Mouse (Mus musculus) forebrain, embryonic 11.5 days (tissue): ENCODE measurements around the gene Ugt2a1. TPM values are rescaled to one million over a fixed set of nuclear protein-coding genes. Genes with fewer than 3 reads are reported as not detected.
"Not testable (repeated sequence)": the region's sequence is repeated elsewhere in the genome, so short reads cannot be mapped to it uniquely, and the experiment has no call there.

ENCODE experiments used
- ATAC-seq: fragments of 200-750 bp; cut with Nextera tagmentation; replicated peaks from 2 replicates; pipeline ENCODE4 v1.8.0; 2017; ENCODE audit warnings: moderate TSS enrichment; ENCODE audit not compliant: low FRiP score
- DNase-seq: peaks from one replicate; pipeline ENCODE4 v3.0.0-alpha.2; 2017; ENCODE audit warnings: low spot score
- H3K27ac ChIP-seq: fragments of 300-500 bp; sonication (generic); 2 replicates; pipeline ENCODE4 v1.5.1; 2014; ENCODE audit warnings: low read depth, low read length
- H3K27me3 ChIP-seq: fragments of 300-500 bp; sonication (generic); 2 replicates; pipeline ENCODE4 v1.6.1; 2014; ENCODE audit warnings: mild to moderate bottlenecking, low read length, mixed read lengths; ENCODE audit not compliant: control insufficient read depth, insufficient read depth
- H3K36me3 ChIP-seq: fragments of 300-500 bp; sonication (generic); 2 replicates; pipeline ENCODE4 v1.6.1; 2014; ENCODE audit warnings: mild to moderate bottlenecking, low read length, moderate library complexity, mixed read lengths; ENCODE audit not compliant: control insufficient read depth, insufficient read depth
- H3K4me1 ChIP-seq: fragments of 300-500 bp; sonication (generic); replicated peaks from 2 replicates; pipeline ENCODE4 v1.6.1; 2014; ENCODE audit warnings: low read length, mixed read lengths; ENCODE audit not compliant: control insufficient read depth, insufficient read depth
- H3K4me2 ChIP-seq: fragments of 300-500 bp; sonication (generic); 2 replicates; pipeline ENCODE4 v1.6.1; 2014; ENCODE audit warnings: low read depth, mild to moderate bottlenecking, low read length, moderate library complexity, mixed read lengths; ENCODE audit not compliant: severe bottlenecking
- H3K4me3 ChIP-seq: fragments of 300-500 bp; sonication (generic); 2 replicates; pipeline ENCODE4 v1.5.1; 2014; ENCODE audit warnings: low read depth, low read length
- H3K9ac ChIP-seq: fragments of 300-500 bp; sonication (generic); 2 replicates; pipeline ENCODE4 v1.6.1; 2014; ENCODE audit warnings: low read length
- H3K9me3 ChIP-seq: fragments of 300-500 bp; sonication (generic); 2 replicates; pipeline ENCODE4 v1.6.1; 2016; ENCODE audit warnings: low read length, mixed read lengths; ENCODE audit not compliant: control insufficient read depth
- WGBS: fragments of 180-500 bp; shearing (Covaris S2); extraction: QIAGEN DNeasy Blood & Tissue Kit; methylation state at CpG from one replicate; pipeline ENCODE4 v1.1.7; 2014; 5-methylcytosine and 5-hydroxymethylcytosine counted together
- polyA plus RNA-seq: library from polyadenylated mRNA; unstranded; fragments of >200 nt; fragmentation: Nextera tagmentation; extraction: Ambion mirVana; gene quantifications from 2 replicates; pipeline ENCODE4 v1.2.1, GENCODE M21; 2014

The Ugt2a1 gene
- polyA plus RNA-seq, 1 experiment from 2014 or later = 0.59 TPM

GRCm38 (mm10) chr5:87486706-87487105, 4.0 kb downstream of the Ugt2a1 start, which contains the start of gene Gm43638:
Gm43638 (minus strand) TSS chr5:87486806.
- WGBS = 89% methylated on average over 1 of the region's 1 CpGs
- H3K27ac ChIP-seq, H3K9ac ChIP-seq, H3K36me3 ChIP-seq, H3K9me3 ChIP-seq, H3K4me3 ChIP-seq, ATAC-seq, H3K4me1 ChIP-seq, H3K27me3 ChIP-seq, DNase-seq, H3K4me2 ChIP-seq: not testable (repeated sequence)

DNA sequence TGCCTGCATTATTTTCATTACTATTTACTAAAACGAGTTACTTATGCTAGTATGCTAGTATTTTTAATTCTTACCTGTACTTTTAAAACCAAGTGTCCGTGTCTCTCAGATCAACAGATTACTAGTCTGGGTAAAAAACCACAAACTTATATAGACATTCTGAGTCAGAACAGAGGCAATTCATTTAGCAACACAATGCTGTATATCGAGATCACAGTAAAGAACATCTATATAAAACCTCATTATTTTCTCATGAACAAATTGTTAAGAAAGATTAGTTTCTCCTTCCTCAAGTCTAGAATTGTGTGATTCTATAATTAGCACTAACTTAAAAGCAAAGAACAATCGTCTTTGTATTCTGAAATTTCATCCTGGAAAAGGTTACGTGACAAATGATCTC, 8.5 kb downstream of the Ugt2a1 start, which contains the start of gene Ugt2a2:
Gene Ugt2a2, minus strand, starts transcription at position 101 of the 400 bp plus-strand sequence.
- Histone ChIP-seq H3K27ac (no peak within 1 kb of the TSS), H3K4me2 (no peak within 1 kb of the TSS), H3K27me3 (no peaks in the 10 kb centered on the region), H3K9ac (no peak within 1 kb of the TSS), H3K9me3 (no peaks in the 10 kb centered on the region), H3K4me1 (no peaks in the 10 kb centered on the region), H3K36me3 (no peaks in the 10 kb centered on the region), H3K4me3 (no peak within 1 kb of the TSS)
- 80% methylated on average over 5 of the region's 5 CpGs for WGBS
- DNase-seq (no peak), ATAC-seq (no peak)

GRCm38 (mm10) chr5:87458810-87459209, 31.9 kb downstream of the Ugt2a1 start:
- peak; percentile 63; the same call in 1 of the 2 replicates for ATAC-seq
- no peak overlapping the region for H3K4me2 ChIP-seq
- H3K36me3 ChIP-seq = no peaks in the 10 kb centered on the region
- no peak overlapping the region for H3K27ac ChIP-seq
- H3K9ac ChIP-seq = no peak overlapping the region
- no peak overlapping the region for H3K4me3 ChIP-seq
- no peaks in the 10 kb centered on the region for H3K4me1 ChIP-seq
- no peak for DNase-seq
- no peaks in the 10 kb centered on the region for H3K27me3 ChIP-seq
- WGBS = 17% methylated on average over 1 of the region's 1 CpGs
- no peaks in the 10 kb centered on the region for H3K9me3 ChIP-seq

DNA sequence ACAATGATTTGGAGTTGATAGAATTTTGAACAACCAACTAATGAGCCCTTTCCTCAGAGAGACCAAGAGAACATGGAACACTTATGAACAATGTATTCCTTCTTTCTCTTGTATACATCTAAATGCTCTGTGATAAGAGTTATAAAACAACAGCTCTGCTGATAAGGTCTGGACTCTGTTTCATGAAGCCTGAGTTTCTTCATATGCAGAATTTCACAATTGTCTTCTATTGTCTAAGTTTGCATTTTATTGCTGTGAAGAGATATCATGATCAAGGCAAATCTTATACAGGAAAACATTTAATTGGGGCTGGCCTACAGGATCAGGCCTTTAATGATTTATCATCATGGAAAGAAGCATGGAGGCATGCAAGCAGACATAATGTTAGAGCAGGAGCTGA, 33.0 kb downstream of the Ugt2a1 start:
- no peak for ATAC-seq
- DNase-seq = no peak
- no peaks in the 10 kb centered on the region for H3K27me3 ChIP-seq

DNA sequence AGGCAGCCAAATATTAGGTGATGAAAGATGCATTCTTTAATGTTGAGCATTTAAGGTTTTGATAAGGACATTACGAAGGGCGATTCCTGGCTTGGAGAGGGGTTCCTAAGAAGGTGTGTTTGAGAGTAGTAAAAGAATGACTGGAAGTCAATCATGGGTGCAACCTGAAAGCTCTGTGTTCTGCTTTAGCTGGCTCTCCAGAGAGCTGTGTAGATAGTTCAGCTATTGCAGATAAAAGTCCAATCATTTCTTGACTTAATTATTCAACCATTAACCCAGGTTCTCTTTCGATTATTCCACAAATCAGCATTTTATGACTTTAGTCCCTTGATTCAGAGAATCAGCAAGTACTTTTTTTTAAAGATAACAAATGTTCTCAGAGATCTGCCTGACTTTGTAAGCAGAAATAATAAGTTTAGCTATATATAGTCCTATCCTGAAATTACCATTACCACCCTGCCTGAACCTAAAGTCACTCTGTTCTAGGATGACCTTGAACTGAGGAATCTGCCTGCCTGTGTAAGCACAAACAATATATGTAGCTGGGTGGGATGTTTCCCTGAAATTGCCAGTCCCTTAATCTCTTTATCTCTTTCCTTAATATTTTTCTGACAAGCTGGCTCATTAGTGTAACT, 34.3 kb downstream of the Ugt2a1 start:
- Histone ChIP-seq H3K27me3 (no peaks in the 10 kb centered on the region), H3K4me3 (no peak overlapping the region), H3K4me2 (no peak overlapping the region), H3K4me1 (no peaks in the 10 kb centered on the region), H3K36me3 (no peaks in the 10 kb centered on the region), H3K27ac (no peak overlapping the region), H3K9me3 (no peaks in the 10 kb centered on the region), H3K9ac (no peak overlapping the region)
- ATAC-seq (no peak), DNase-seq (no peak)
- 94% methylated on average over 3 of the region's 3 CpGs for WGBS

More for the DNA sequence above, 33.0 kb downstream of the Ugt2a1 start:
- Histone ChIP-seq H3K9me3 (no peaks in the 10 kb centered on the region), H3K4me3 (no peak overlapping the region), H3K9ac (no peak overlapping the region), H3K36me3 (no peaks in the 10 kb centered on the region), H3K27ac (no peak overlapping the region), H3K4me1 (no peaks in the 10 kb centered on the region), H3K4me2 (no peak overlapping the region)

- Histone ChIP-seq H3K4me2 (no peak overlapping the region), H3K36me3 (no peaks in the 10 kb centered on the region), H3K27me3 (no peaks in the 10 kb centered on the region), H3K9ac (no peak overlapping the region), H3K4me1 (no peaks in the 10 kb centered on the region), H3K9me3 (no peaks in the 10 kb centered on the region), H3K27ac (no peak overlapping the region), H3K4me3 (no peak overlapping the region)
- ATAC-seq (no peak), DNase-seq (no peak)
Measured at GRCm38 (mm10) chr5:87455519-87455918, 35.2 kb downstream of the Ugt2a1 start.

- WGBS = 69% methylated on average over 4 of the region's 5 CpGs
- not testable (repeated sequence) for H3K9me3 ChIP-seq, H3K9ac ChIP-seq, H3K4me3 ChIP-seq, H3K36me3 ChIP-seq, H3K4me1 ChIP-seq, H3K27me3 ChIP-seq, ATAC-seq, DNase-seq, H3K4me2 ChIP-seq, H3K27ac ChIP-seq
Measured at GRCm38 (mm10) chr5:87452514-87452913, 38.2 kb downstream of the Ugt2a1 start.

DNA sequence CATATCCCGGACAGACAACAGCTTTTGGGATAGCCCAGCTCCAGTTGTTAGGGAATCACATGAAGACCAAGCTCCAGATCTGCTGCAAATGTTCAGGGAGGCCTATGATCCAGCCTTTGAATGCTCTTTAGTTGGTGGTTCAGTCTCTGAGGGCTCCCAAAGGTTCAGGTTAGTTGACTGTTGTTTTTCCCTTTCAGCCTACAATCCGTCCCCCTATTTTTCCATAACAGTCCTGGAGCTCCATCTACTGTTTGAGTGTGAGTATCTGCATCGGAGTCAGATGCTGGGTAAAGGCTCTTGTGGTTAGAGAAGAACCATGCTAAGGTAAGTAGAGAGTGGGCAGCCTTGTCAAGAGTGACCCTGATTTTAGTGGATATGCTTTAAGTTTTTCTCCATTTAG, 54.4 kb downstream of the Ugt2a1 start:
- H3K9ac ChIP-seq = no peak overlapping the region
- 0 out of 2 replicates have a peak, but pooled peaks have one; percentile 30 for ATAC-seq
- peak; percentile 45 for DNase-seq
- H3K4me2 ChIP-seq = no peak overlapping the region
- H3K27ac ChIP-seq = no peak overlapping the region
- 44% methylated on average over 3 of the region's 3 CpGs for WGBS
- H3K4me1 ChIP-seq = no peaks in the 10 kb centered on the region
- no peaks in the 10 kb centered on the region for H3K9me3 ChIP-seq
- H3K4me3 ChIP-seq = no peak overlapping the region
- H3K27me3 ChIP-seq = no peaks in the 10 kb centered on the region
- H3K36me3 ChIP-seq = no peaks in the 10 kb centered on the region

DNA sequence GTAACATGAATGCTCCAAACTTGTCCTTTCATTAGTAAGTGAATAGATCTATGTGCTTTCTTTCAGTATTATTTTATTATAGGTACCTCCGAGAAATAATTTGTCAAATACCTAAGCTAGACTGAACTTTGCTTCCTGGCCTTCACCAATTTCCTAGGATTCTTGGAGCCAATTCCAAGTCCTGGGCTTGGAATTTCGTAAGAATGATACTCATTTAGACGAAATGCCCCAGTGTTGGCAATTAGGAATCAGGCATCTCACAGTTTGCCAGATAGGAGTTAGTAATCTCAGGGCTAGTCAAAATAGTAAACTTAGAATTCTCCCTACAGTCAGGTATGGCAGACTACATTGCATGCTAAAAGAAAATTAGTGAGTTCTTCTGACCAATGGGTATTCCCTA, 65.0 kb downstream of the Ugt2a1 start:
- H3K27ac ChIP-seq = no peak overlapping the region
- DNase-seq (no peak), ATAC-seq (no peak)
- no peak overlapping the region for H3K4me3 ChIP-seq
- H3K9ac ChIP-seq = no peak overlapping the region
- H3K9me3 ChIP-seq = no peaks in the 10 kb centered on the region
- WGBS = 91% methylated on average over 3 of the region's 3 CpGs
- no peaks in the 10 kb centered on the region for H3K36me3 ChIP-seq
- no peaks in the 10 kb centered on the region for H3K4me1 ChIP-seq
- no peaks in the 10 kb centered on the region for H3K27me3 ChIP-seq
- no peak overlapping the region for H3K4me2 ChIP-seq
